Mouse (Mus musculus) forelimb bud, embryonic 11.5 days (tissue): Measurements from ENCODE around the gene Slc35b1.
"Not testable (repeated sequence)": the region's sequence is repeated elsewhere in the genome, so short reads cannot be mapped to it uniquely, and the experiment has no call there.

Experiments
- DNase-seq: peaks from one replicate; pipeline ENCODE4 v3.0.0-alpha.2; 2012; ENCODE audit warnings: low read depth, low spot score

The Slc35b1 gene

DNA sequence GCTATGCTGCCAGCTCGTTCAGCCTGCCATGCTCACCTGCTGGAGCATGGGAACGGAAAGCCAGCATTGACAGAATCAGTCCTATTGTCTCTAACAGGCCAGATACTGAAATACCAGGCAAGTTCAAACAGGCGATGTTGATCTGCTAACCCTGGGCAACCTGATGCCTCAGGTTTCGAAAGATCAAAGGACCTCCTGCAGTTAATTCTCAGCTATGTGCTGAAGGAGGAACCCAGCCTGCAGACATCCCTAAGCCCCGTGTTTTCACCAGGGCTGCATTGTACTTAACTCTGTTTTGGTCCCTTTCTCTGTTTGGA, 9.0 kb downstream of the Slc35b1 start:
- DNase-seq = peak; percentile 46

DNA sequence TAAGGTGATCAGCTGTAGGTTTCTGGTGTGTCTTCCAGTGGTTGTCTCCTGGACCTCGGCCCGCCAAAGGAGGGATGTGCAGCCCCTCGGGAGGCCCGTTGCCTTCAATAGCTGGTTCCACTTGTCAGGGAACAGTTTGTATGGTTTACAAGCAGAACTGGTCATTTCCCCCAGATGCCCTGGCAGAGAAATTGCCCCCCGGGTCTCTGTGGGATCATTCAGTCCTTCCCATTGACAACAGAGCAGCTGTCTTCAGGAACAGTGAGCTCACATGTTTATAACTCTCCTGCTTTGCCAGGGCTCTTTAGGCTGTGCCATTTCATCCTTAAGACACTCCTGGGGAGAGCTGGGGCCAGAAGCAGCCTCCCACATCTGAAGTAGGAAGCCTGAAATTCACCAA, 9.6 kb downstream of the Slc35b1 start:
- no peak for DNase-seq

DNA sequence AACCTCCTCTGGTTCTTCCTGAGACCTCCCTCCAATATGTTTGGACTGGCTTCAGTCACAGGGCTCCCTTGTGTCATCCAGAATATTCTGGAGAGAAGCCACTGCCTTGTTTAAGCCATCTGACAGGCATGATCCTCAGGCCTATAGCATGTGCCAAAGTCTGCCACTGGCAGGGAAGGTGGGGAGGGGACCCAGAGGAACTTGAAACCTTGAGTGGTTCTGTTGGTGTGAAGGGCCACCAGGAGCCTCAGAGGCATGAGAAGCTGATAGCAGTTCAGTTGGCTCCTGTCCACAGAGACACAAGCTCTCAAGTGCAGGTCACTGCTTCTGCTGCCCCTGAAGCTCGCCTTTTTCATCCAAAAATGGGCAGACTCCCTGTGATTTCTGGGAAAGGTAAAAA, 12.1 kb downstream of the Slc35b1 start:
- DNase-seq = no peak

DNA sequence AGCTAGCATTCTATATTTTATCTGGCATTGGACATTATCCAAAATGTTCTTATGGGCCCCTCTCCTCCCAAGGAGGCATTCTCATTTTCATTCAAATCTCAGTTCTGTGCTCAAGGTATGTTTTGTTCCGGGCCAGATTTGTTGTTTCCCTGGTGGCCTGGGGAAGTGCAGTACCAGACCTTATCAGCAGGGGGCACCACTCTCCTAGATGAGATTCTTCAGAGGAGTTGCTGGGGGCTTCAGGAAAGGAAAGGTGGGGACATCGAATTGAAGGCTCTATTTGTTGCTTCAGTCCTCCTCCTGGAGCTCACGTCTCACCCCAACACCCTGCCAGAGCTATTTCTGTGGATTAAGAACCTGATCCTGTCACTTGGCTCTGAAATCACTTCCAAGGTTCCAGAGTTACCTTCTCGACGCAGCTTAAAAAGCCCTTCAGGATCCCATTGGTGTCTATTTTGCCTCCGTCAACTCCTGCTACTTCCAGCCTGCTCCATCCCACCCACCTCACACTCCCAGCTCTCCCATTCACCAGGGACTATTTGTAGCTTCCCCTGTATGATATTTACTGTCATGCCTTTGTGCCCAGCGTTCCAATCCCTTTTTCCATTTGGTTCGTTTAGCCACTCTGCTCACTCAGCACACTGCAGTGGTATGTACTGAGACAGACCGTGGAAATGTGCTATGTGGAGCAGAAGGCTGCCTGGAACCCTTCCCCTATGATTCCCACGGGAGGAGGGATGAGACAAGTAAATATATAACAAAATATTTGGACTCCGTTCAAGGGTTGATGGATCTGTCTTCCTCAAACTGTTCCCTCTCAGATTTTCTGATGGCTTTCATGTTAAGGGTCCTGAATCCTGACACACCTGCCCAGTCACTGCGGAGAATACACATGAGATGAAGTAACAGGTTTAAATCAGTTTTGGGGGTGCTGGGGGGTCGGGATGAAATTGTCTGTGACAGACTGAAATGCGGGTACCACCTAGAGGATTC, 13.6 kb downstream of the Slc35b1 start:
- peak; percentile 73 for DNase-seq

DNA sequence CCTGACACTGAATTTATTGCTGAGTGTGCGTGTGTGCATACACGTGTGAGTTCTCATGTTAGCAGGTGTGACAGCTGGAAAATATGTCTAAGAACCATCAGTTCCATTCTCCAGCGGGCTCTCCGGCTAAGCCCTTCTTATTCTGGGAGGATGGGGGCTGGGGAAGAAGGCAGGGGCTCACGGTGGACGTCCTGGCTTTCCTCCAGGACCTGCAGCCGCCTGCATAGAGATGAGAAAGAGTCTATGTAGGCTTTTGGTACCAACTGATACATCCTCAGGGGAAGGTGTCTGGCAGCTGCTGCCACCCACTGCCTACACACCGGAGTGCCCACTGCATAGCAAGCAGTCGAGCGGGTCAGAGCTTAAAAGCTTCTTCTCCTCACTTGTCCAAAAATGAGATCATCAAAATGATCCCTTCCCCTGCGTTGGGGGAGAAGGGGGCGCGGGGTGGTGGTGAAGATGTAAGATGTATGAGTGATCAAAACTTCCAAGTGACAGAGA, 15.1 kb downstream of the Slc35b1 start:
- no peak for DNase-seq

DNA sequence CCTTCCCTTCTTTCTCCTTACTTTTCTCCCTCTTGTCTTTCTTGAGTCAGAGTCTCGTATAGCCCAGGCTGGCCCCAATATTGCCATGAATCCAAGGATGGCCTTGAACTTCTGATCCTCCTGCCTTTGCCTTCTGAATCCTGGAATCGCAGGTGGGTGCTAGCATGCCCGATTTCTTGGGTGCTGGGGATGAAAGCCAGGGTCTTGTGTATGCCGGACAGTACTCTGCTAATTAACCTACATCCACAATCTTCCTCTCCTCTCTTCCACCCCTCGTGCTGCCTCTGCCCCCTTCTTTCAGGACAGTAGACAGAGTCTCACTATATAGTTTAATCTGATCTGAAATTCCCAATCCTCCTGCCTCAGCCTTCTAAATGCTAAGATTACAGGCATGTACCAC, 17.1 kb downstream of the Slc35b1 start:
- no peak for DNase-seq

DNA sequence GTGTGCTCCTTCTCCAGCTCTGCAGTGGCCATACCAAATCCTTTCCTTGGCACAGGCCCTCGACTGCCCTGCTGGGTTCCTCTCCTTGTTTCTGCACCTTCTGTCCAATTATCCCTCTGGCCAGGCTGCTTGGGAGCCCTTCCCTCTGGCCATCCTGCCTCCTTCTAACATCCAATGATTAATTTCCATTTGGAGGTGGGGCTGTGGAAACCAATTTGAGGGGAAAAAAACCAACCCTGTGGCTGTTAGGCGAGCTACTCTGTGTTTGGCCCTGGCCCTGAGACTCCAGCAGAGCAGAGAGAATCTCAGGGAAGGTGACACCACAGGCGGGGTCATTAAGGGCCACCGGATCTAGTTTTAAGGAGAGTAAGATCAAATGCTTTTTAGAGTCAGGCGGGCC, 17.7 kb downstream of the Slc35b1 start:
- no peak for DNase-seq

DNA sequence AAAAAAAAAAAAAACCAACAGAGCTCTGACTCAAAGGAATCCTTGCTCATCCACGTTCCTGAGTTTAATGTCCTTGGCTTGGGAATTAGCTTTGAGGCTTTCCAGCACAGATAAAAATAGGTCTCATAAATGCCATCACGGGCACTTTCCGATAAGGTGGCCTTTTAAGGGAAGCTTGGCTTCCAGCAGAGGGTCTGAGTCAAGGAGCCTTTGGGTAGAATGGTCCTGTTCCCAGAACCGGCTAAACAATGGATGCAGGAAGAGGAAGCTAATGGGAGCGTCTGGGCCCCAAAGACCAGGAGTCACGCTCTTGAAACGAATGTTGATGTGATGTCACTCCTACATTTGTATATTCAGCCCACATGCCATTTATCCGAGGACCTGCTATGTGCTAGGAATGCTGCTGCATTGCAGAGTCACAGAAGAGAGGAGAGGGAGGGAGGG, 18.2 kb downstream of the Slc35b1 start:
- no peak for DNase-seq

DNA sequence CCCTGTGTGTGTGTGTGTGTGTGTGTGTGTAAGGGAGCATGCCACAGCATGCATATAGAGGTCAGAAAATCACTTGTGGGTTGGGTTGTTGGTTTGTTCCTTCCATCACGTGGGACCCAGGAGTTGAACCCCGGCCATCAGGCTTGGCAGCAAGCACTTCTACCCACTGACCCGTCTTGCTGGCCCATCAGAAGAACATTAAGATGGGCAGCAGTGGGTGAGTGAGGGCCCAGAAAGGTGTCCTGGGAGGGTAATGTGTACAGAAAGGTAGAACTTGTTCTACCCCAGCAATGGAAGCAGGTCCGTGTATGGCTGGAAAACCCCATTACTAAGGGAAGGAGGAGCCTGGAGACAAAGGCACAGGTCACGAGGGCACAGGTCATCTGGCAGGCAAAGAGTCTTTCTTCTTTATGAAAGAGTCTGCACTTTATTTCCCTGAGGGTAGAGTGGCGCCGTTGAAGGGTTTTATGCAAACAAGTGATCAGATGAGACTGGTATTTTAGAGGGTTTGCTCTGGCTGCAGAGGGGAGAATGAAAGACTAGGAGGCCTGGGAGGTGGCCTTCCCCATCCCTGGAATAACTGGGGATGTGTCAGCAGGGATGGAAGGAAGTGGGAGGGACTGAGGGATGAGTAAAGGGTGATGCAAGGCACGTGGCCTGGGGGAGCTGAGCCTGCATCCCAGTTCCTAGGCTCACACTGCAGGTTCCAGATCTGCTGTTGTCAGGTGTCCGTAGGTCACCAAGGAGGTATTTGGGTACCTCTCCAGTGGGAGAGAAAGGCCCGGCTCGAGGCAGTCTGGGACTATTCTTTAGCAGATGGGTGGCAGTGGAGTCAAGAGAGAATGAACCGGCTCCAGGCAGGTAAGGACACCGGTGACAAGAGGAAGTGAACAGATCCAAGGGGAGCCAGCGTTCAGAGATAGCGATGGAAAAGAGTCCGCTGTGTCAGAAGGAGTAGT, 19.2 kb downstream of the Slc35b1 start:
- no peak for DNase-seq

DNA sequence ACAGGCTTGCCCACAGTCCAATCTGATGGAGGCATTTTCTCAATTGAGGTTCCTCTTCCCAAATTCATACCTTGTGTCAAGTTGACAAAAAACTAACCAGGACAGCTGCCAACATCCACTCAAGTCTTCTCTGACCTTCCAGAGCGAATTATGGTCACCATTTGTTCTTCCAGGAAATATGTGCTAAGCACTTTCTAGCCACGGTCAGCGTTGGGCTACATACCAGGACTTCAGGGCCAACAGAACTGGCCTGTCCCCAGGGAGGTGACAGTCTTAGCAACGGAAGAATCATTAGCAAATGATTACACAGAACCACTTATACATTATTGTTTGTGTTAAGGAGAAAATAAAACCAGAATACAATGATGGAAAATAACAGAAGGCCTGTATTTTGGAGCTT, 21.3 kb downstream of the Slc35b1 start:
- DNase-seq = no peak

DNA sequence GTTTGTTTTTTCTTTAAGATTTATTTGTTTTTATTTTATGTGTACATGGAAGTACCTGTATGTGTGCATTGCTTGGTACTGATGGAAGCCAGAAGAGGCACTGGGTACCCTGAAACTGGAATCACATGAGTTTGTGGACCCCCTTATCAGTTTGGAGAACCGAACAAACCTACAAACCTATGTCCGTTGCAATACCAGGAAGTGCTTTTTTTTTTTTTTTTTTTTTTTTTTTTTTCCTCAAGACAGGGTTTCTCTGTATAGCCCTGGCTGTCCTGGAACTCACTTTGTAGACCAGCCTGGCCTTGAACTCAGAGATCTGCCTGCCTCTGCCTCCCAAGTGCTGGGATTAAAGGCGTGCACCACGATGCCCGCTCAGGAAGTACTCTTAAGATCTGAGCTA, 21.9 kb downstream of the Slc35b1 start:
- DNase-seq = not testable (repeated sequence)

DNA sequence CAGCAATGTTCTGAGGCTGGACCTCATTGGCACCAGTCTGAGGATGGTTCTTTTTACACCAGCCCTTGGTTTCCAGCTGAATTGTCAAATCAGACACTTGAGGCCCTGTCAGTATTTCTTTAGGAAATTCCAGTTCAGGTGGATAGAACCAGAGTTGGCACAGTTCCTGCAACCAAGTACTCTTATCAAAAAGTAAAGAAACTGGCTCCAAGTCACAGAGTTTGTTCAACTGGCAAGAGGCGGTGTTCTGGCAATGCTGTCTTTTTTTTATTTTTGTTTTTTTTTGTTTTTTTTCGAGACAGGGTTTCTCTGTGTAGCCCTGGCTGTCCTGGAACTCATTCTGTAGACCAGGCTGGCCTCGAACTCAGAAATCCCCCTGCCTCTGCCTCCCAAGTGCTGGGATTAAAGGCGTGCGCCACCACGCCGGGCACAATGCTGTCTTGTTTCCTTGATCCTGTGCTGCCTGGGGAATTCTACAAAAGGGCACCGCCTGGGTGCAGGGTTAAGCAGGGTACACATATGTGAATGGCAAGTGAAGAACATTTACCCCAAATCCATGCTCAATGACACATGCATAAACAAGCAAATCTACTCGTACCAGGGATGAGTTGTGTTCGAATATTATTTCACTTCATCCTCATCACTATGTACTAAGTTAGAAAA, 25.1 kb downstream of the Slc35b1 start:
- DNase-seq = no peak

DNA sequence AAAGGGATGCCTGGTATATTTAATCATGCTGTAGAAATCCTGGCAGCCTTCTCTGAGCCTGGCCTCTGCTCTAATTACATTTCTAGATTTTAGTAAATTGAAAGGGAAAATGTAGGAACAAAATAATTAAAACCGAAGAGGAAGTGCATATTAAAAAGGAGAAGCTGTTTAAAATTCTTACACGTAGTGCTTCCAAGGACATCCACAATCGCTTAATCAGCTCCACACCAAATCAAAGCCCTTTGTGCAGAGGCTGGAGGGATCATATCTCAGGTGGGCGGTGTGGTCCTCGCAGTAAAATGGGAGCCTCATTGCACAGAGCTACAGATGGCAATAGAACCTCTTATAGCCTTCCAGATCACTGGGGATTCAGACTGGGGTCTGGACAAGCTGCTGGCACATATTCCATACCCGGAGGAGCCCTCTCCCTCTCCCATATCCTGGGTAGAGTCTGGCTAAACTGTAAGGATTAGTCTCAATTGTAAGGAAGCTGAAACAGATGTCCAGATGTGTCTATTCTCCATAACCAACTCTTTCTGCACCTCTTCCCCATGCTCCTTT, 27.0 kb downstream of the Slc35b1 start:
- DNase-seq = no peak

DNA sequence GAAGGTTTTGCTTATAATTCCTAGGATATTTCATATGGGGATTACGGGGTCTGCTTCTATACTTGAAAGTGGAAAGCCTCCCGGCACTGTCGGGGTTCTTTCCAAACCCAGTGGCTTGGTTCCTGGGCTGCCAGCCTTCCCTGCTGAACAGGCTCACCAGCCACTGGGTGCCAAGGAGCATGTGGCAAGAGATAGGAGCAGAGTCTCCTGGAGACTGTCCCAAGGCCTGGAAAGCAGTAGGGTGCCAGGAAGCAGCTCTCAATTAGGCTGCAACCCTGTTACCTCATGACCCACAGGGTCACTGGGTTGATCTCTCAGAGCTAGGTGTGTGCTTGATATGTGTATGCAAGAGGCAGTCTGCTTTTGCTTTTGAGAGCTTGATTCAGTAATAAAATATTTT, 28.1 kb downstream of the Slc35b1 start:
- DNase-seq = no peak

DNA sequence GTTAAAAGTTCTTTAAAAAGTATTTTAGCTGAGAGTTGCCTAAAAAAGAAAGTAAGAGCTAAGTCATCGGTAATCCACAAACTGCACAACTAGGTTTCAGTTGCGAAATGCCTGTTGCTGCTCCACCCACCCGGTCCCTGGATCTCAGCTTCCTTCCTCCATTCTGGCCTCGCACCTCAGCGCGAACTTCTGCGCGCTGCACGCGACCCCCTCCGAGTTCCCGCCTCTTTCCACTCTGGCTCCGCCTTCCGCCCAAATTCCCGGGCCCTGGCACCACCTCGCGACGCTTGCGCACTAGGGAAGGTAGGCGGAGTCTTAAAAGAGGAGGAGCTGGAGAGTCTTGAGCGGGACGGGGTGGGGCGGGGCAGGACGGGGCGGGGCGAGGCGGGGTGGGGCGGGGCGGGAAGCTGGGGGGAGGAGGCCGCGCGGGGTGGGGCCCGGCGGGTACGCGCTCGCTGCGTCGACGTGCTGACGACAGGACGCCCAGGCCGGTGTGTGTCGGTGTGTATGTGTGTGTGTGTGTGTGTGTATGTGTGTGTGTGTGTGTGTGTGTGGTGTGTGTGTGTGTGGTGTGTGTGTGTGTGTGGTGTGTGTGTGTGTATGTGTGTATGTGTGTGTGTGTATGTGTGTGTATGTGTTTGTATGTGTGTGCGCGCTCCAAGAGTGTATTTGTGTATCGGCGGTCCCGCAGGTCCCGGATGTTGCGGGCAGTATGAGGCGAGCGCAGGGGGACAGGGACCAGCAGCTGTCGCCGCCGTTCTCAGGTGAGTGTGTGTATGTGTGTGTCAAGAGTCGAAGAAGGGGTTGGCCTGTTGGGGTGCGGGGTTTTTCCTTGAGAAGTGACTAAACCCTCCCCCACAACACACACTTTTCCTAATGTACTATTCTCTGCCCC, 29.4 kb downstream of the Slc35b1 start, which contains the start of gene Spop:
Gene Spop (plus strand): TSS at position 440 of the 895 bp plus-strand sequence.
- DNase-seq = peak; percentile 95

DNA sequence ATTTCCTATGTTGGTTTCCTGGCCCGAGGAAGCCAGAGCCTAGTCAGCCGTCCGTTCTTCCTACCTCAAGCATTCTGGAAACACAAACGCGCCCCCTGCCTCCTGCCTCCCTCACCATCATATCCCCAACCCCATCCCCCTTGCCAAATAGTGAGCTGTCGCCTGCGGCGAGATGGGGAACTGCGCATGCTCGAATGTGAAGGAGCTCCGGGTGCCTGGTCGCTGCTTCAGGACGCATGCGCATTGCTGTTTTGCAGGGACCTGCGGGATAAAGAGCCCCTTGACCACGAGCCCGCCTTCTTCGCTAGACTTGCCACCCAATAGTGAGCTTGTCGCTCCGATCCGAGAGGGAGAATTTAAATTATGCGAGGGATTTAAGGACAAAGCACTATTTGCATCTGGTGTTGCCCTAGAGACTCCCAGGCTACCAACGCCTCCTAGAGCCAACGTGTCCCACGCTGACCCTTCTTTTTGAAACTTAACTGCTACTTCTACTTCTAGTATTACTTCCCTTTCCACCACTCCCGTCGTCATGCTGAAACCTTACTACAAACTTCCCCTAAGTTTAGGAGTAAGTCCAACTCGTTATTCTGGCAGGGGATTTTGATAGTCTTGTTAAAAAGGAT, 30.2 kb downstream of the Slc35b1 start:
- DNase-seq = peak; percentile 100

DNA sequence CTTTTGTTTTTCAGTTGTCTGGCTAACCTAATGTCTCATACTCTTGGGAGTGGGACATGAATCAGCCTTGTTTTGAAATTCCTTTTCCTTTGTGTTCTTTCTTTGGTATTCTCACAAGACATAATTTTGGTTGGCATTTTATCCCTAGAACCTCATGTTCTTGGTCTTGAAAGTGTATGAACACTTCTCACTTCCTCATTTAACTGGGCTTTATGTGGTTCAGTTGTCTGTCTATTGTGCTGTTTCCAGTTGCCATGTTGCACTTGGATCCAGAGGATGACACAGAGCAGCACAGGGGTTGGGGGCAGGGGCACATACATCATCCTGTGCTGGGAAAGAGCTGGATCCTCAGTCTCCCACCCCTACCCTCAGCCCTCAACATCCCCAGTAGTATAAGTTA, 31.4 kb downstream of the Slc35b1 start:
- DNase-seq = no peak

DNA sequence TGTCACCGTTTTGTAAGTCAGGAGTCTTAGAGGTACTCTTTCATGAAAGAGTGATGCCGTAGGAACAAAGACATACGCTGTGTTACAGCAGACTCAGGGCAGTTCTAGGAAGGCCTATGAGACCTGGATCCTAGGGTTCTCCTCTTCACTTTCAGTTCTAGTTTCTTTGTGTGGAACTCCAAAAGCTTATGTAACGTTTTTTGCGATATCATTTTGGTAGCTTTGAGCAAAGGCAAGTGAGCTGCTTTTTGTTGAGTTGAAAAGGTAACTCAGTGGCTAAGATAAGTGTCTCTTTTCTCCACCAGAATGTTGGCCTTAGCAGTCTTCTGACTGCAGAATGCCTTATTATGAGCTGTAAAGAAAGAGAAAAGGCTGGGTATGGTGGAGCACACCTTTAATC, 32.8 kb downstream of the Slc35b1 start:
- no peak for DNase-seq

DNA sequence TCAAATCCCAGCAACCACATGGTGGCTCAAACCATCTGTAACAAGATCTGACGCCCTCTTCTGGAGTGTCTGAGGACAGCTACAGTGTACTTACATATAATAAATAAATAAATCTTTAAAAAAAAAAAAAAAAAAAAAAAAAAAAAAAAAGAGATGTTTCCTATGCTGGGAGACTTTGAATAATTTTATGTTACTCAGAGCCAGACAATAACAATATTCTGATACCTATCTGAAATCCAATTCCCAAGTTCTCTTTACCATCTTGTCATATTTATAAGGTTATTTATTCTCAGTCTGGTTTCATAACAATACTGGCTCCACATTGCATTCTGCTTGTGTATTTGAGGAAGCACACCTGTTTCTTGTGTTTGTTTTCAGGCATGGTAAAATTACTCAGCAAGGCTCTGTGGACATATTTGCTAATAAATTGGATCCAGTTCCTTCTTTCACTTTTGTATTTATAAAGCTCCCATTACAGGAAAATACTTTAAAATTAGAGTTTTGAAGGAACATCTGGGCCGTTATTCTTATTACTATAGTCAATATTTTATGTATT, 36.5 kb downstream of the Slc35b1 start:
- DNase-seq = no peak
